ENCODE assay signal across 25 mouse cellular contexts in the genomic region with DNA sequence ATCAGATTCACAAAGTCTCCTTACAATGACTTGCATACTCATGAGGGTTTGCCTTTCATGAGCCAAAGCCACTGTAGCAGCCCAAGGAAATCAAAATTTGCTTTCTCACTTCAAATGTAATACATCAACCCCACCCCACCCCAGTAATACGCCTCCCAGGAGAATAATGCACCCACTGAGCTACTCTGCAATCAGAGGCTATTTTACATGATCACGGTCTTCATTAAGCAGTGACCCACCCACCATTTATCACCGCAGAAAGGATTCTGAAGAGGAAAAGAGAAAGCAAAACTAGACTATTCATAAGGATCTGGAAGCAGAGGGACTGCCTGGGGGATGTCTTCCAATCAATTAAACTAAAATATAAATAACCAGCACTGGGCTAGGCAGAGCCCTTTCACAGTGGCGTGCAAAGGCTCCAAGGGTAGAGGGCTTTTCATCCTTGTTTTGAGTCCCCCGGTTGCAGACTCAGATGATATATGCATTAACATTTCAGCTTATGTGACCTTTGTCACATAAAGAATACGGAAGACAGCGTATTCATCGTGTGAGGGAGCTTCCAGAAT.
DNase-seq lines count a peak whose midpoint lies in the region; ATAC-seq and TF ChIP-seq lines count a peak whose summit lies in the region.
"Had no signal": no experiment of that assay in that cellular context is flagged by ENCODE, and none has a peak within 500 bp of the region (broad histone marks: within the 10 kb centered on the region; RNA-seq: fewer than 3 reads in every experiment).

No protein-coding gene starts in this region.

- no peaks in the 10 kb centered on the region for H3K9me3 ChIP-seq in hindbrain, embryonic 11.5 days (ENCODE audit: control insufficient read depth, low read length)
- no peaks in the 10 kb centered on the region for H3K9me3 ChIP-seq in hindbrain, embryonic 10.5 days
- H3K9me3 ChIP-seq in ES-Bruce4 (replicated peaks; ENCODE audit: control insufficient read depth, insufficient read depth, low read length, poor library complexity, severe bottlenecking) = no peaks in the 10 kb centered on the region
- no peaks in the 10 kb centered on the region for H3K9me3 ChIP-seq in forebrain, embryonic 14.5 days (replicated peaks; ENCODE audit: control insufficient read depth, low read length)
- no peaks in the 10 kb centered on the region for H3K9me3 ChIP-seq in hindbrain, embryonic 16.5 days (ENCODE audit: control insufficient read depth, low read length)
- no peaks in the 10 kb centered on the region for H3K9me3 ChIP-seq in intestine, embryonic 15.5 days
- H3K9me3 ChIP-seq in lung, postnatal 0 days (ENCODE audit: low read length) = no peaks in the 10 kb centered on the region
- H3K9me3 ChIP-seq: embryonic facial prominence, embryonic 15.5 days; limb, embryonic 12.5 days; liver, embryonic 12.5 days; stomach, embryonic 15.5 days had no signal

- no peak overlapping the region for H3K9ac ChIP-seq in hindbrain, embryonic 11.5 days (ENCODE audit: low read depth, low read length)
- no peak overlapping the region for H3K9ac ChIP-seq in ES-Bruce4 (ENCODE audit: low read depth, poor library complexity, severe bottlenecking)
- no peak overlapping the region for H3K9ac ChIP-seq in forebrain, embryonic 14.5 days (ENCODE audit: low read length)
- H3K9ac ChIP-seq in hindbrain, embryonic 16.5 days (ENCODE audit: low read depth, low read length) = no peak overlapping the region
- H3K9ac ChIP-seq in intestine, embryonic 15.5 days = no peak overlapping the region
- H3K9ac ChIP-seq in lung, postnatal 0 days (replicated peaks; ENCODE audit: low read depth) = no peak overlapping the region
- H3K9ac ChIP-seq: embryonic facial prominence, embryonic 15.5 days; limb, embryonic 12.5 days; liver, embryonic 12.5 days; lung, embryonic 14.5 days; stomach, embryonic 15.5 days had no signal

- no peak overlapping the region for H3K4me3 ChIP-seq in hindbrain, embryonic 11.5 days (ENCODE audit: low read depth, low read length)
- H3K4me3 ChIP-seq in hindbrain, embryonic 10.5 days = no peak overlapping the region
- H3K4me3 ChIP-seq in ES-Bruce4 (ENCODE audit: low read depth, low read length) = no peak overlapping the region
- H3K4me3 ChIP-seq in forebrain, embryonic 14.5 days (ENCODE audit: low read depth, low read length) = no peak overlapping the region
- no peak overlapping the region for H3K4me3 ChIP-seq in hindbrain, embryonic 16.5 days (ENCODE audit: low read length)
- no peak overlapping the region for H3K4me3 ChIP-seq in left cerebral cortex, adult 2 months
- no peak overlapping the region for H3K4me3 ChIP-seq in intestine, embryonic 15.5 days (replicated peaks)
- no peak overlapping the region for H3K4me3 ChIP-seq in lung, postnatal 0 days (ENCODE audit: low read depth, low read length)
- H3K4me3 ChIP-seq: embryonic facial prominence, embryonic 15.5 days; limb, embryonic 12.5 days; liver, embryonic 12.5 days; stomach, embryonic 15.5 days had no signal

- H3K4me2 ChIP-seq in hindbrain, embryonic 11.5 days (replicated peaks; ENCODE audit: low read depth, low read length) = no peak overlapping the region
- H3K4me2 ChIP-seq in forebrain, embryonic 14.5 days (ENCODE audit: low read length) = peak overlapping the region; percentile 22
- no peak overlapping the region for H3K4me2 ChIP-seq in hindbrain, embryonic 16.5 days (ENCODE audit: low read length)
- no peak overlapping the region for H3K4me2 ChIP-seq in intestine, embryonic 15.5 days (replicated peaks)
- no peak overlapping the region for H3K4me2 ChIP-seq in lung, postnatal 0 days (replicated peaks; ENCODE audit: low read depth, low read length)
- H3K4me2 ChIP-seq: embryonic facial prominence, embryonic 15.5 days; heart, embryonic 11.5 days; limb, embryonic 12.5 days; liver, embryonic 12.5 days; lung, embryonic 14.5 days; stomach, embryonic 15.5 days had no signal

- TF ChIP-seq CTCF in ES-Bruce4 (IDR thresholded peaks at IDR 0.05; ENCODE audit: low read depth, low read length) = no peak
- TF ChIP-seq CTCF in left cerebral cortex, adult 2 months (IDR thresholded peaks at IDR 0.05) = no peak
- no peak for TF ChIP-seq CTCF in lung, postnatal 0 days (IDR thresholded peaks at IDR 0.05)

- DNase-seq in hindbrain, embryonic 11.5 days (ENCODE audit: low spot score) = no peak
- DNase-seq in hindbrain, embryonic 10.5 days (ENCODE audit: low spot score) = no peak
- DNase-seq in forebrain, embryonic 14.5 days (ENCODE audit: low spot score) = peak; percentile 80
- DNase-seq in left cerebral cortex, adult 2 months (ENCODE audit: extremely low spot score in 1 of 2, low spot score in 2 of 2) = no peak
- no peak for DNase-seq in lung, postnatal 0 days (ENCODE audit: low spot score)
- DNase-seq: adrenal gland, postnatal 25 days; cerebellum, adult 11-12 months; cerebellum, postnatal 25 days; embryo, embryonic 11 days; heart, postnatal 10 days; kidney, adult 9 months; kidney, postnatal 25 days; layer of hippocampus, adult 9-11 months; lung, embryonic 14.5 days; lung, postnatal 4 days; right cerebral cortex, postnatal 25 days had no signal

- TF ChIP-seq EP300 in ES-Bruce4 (IDR thresholded peaks at IDR 0.05; ENCODE audit: insufficient read depth, low read depth, low read length) = no peak
- TF ChIP-seq EP300 in lung, postnatal 0 days (IDR thresholded peaks at IDR 0.05) = no peak

- no peaks in the 10 kb centered on the region for H3K27me3 ChIP-seq in hindbrain, embryonic 11.5 days (ENCODE audit: control insufficient read depth, insufficient read depth, low read length)
- no peaks in the 10 kb centered on the region for H3K27me3 ChIP-seq in hindbrain, embryonic 10.5 days (ENCODE audit: insufficient read depth, poor library complexity, severe bottlenecking)
- H3K27me3 ChIP-seq in ES-Bruce4 (ENCODE audit: control insufficient read depth, insufficient read depth, low read length, poor library complexity, severe bottlenecking) = no peaks in the 10 kb centered on the region
- no peaks in the 10 kb centered on the region for H3K27me3 ChIP-seq in forebrain, embryonic 14.5 days (replicated peaks; ENCODE audit: control insufficient read depth, insufficient read depth, low read length)
- H3K27me3 ChIP-seq in hindbrain, embryonic 16.5 days (replicated peaks; ENCODE audit: control insufficient read depth, insufficient read depth, low read length) = no peaks in the 10 kb centered on the region
- H3K27me3 ChIP-seq in intestine, embryonic 15.5 days (replicated peaks) = no peaks in the 10 kb centered on the region
- H3K27me3 ChIP-seq in lung, postnatal 0 days (replicated peaks; ENCODE audit: insufficient read depth, low read length) = no peaks in the 10 kb centered on the region
- H3K27me3 ChIP-seq: embryonic facial prominence, embryonic 15.5 days; limb, embryonic 12.5 days; liver, embryonic 12.5 days; stomach, embryonic 15.5 days had no signal

- H3K4me1 ChIP-seq in hindbrain, embryonic 11.5 days (replicated peaks; ENCODE audit: control insufficient read depth, insufficient read depth, low read length) = peaks cover 11% of the 10 kb centered on the region; the same call in 1 of the 2 replicates
- H3K4me1 ChIP-seq in hindbrain, embryonic 10.5 days (replicated peaks) = peaks cover 53% of the 10 kb centered on the region
- H3K4me1 ChIP-seq in ES-Bruce4 (ENCODE audit: control insufficient read depth, insufficient read depth, low read length) = peaks cover 5% of the 10 kb centered on the region
- H3K4me1 ChIP-seq in forebrain, embryonic 14.5 days (ENCODE audit: control insufficient read depth, insufficient read depth, low read length) = peaks cover 52% of the 10 kb centered on the region
- peaks cover 30% of the 10 kb centered on the region for H3K4me1 ChIP-seq in hindbrain, embryonic 16.5 days (ENCODE audit: control insufficient read depth, insufficient read depth, low read depth, low read length)
- H3K4me1 ChIP-seq in intestine, embryonic 15.5 days (replicated peaks) = no peaks in the 10 kb centered on the region
- no peaks in the 10 kb centered on the region for H3K4me1 ChIP-seq in lung, postnatal 0 days (ENCODE audit: insufficient read depth, low read depth, low read length)
- H3K4me1 ChIP-seq: liver, embryonic 12.5 days; stomach, embryonic 15.5 days had no signal

- 49% methylated on average over 8 of the region's 8 CpGs for WGBS in hindbrain, embryonic 11.5 days
- 70% methylated on average over 8 of the region's 8 CpGs for WGBS in hindbrain, embryonic 10.5 days
- WGBS in forebrain, embryonic 14.5 days = 9% methylated on average over 8 of the region's 8 CpGs
- 34% methylated on average over 8 of the region's 8 CpGs for WGBS in hindbrain, embryonic 16.5 days
- 66% methylated on average over 8 of the region's 8 CpGs for WGBS in intestine, embryonic 15.5 days
- 82% methylated on average over 8 of the region's 8 CpGs for whole genome bisulfite sequencing in lung, postnatal 0 days

- intact Hi-C loops in left cerebral cortex, adult 2 months (cut with DNase I) = no loop called here

- H3K27ac ChIP-seq in hindbrain, embryonic 11.5 days (ENCODE audit: low read depth, low read length) = no peak overlapping the region
- H3K27ac ChIP-seq in hindbrain, embryonic 10.5 days = no peak overlapping the region
- peak overlapping the region; percentile 54; the same call in 1 of the 2 replicates for H3K27ac ChIP-seq in ES-Bruce4 (ENCODE audit: insufficient read depth, low read length)
- H3K27ac ChIP-seq in forebrain, embryonic 14.5 days (ENCODE audit: low read depth, low read length) = peak overlapping the region; percentile 63; the same call in 1 of the 2 replicates
- H3K27ac ChIP-seq in hindbrain, embryonic 16.5 days (ENCODE audit: low read depth, low read length) = peak overlapping the region; percentile 37; the same call in 1 of the 2 replicates
- H3K27ac ChIP-seq in left cerebral cortex, adult 2 months = no peak overlapping the region
- no peak overlapping the region for H3K27ac ChIP-seq in intestine, embryonic 15.5 days
- H3K27ac ChIP-seq in lung, postnatal 0 days (ENCODE audit: low read length) = no peak overlapping the region
- H3K27ac ChIP-seq: embryonic facial prominence, embryonic 15.5 days; limb, embryonic 12.5 days; liver, embryonic 12.5 days; stomach, embryonic 15.5 days had no signal

- ATAC-seq in hindbrain, embryonic 11.5 days (ENCODE audit: low FRiP score) = peak; percentile 65
- ATAC-seq in forebrain, embryonic 14.5 days = peak; percentile 69
- ATAC-seq in hindbrain, embryonic 16.5 days = no peak; the same call in 1 of the 2 replicates
- no peak for ATAC-seq in intestine, embryonic 15.5 days
- no peak for ATAC-seq in lung, postnatal 0 days
- ATAC-seq: inflammation-experienced regulatory T-cells, adult 6 months; liver, embryonic 12.5 days had no signal

- no peak for TF ChIP-seq POLR2A in ES-Bruce4 (IDR thresholded peaks at IDR 0.05; ENCODE audit: insufficient read depth, low read length)

- H3K36me3 ChIP-seq in hindbrain, embryonic 11.5 days (ENCODE audit: control insufficient read depth, insufficient read depth, low read length) = no peaks in the 10 kb centered on the region
- H3K36me3 ChIP-seq in hindbrain, embryonic 10.5 days = no peaks in the 10 kb centered on the region
- no peaks in the 10 kb centered on the region for H3K36me3 ChIP-seq in ES-Bruce4 (ENCODE audit: control insufficient read depth, insufficient read depth, low read length, poor library complexity, severe bottlenecking)
- H3K36me3 ChIP-seq in forebrain, embryonic 14.5 days (ENCODE audit: control insufficient read depth, insufficient read depth, low read length) = no peaks in the 10 kb centered on the region
- H3K36me3 ChIP-seq in hindbrain, embryonic 16.5 days (ENCODE audit: control insufficient read depth, insufficient read depth, low read length) = no peaks in the 10 kb centered on the region
- no peaks in the 10 kb centered on the region for H3K36me3 ChIP-seq in intestine, embryonic 15.5 days
- H3K36me3 ChIP-seq in lung, postnatal 0 days (ENCODE audit: insufficient read depth, low read length) = no peaks in the 10 kb centered on the region
- H3K36me3 ChIP-seq: embryonic facial prominence, embryonic 15.5 days; limb, embryonic 12.5 days; liver, embryonic 12.5 days; stomach, embryonic 15.5 days had no signal

Comparison
In these comparisons a context has a peak if more than half of its experiments do, and no peak if none do; other contexts are left out.
1. ATAC-seq: peak in hindbrain, embryonic 11.5 days (single experiment) and forebrain, embryonic 14.5 days (single experiment); none in hindbrain, embryonic 16.5 days (single experiment), intestine, embryonic 15.5 days (single experiment) and lung, postnatal 0 days (single experiment).
2. H3K27ac ChIP-seq: peak in ES-Bruce4 (single experiment), forebrain, embryonic 14.5 days (single experiment) and hindbrain, embryonic 16.5 days (single experiment); none in hindbrain, embryonic 11.5 days (single experiment), hindbrain, embryonic 10.5 days (single experiment), left cerebral cortex, adult 2 months (single experiment), intestine, embryonic 15.5 days (single experiment) and lung, postnatal 0 days (single experiment).